Mouse (Mus musculus) bone marrow macrophage, adult 2 months (primary cell): ENCODE measurements at regions not wholly inside any gene's neighbourhood (a gene's known extent, or its start where the extent isn't known, plus 50 kb on each side); places are given as distances from the start of the nearest gene placed in this dataset.

Experiments
- CTCF ChIP-seq: IDR thresholded peaks from 2 replicates; pipeline ENCODE4 v1.5.1; 2012; ENCODE audit warnings: low read depth, mild to moderate bottlenecking, low read length, moderate library complexity
- POLR2A ChIP-seq: IDR thresholded peaks from 2 replicates; pipeline ENCODE4 v1.6.1; 2012; ENCODE audit warnings: mild to moderate bottlenecking, low read depth, low read length, borderline replicate concordance

GRCm38 (mm10) chr3:38388961-38389360, 95.7 kb downstream of the Ankrd50 start:
- TF ChIP-seq CTCF (no peak), POLR2A (no peak)
